Mouse (Mus musculus) layer of hippocampus, adult 18-20 months (tissue): Measurements from ENCODE around the gene Pds5a. TPM values are rescaled to one million over a fixed set of nuclear protein-coding genes. Genes with fewer than 3 reads are reported as not detected.

Experiments
- DNase-seq, 2 experiments: peaks; one replicate each; pipeline ENCODE4 v3.0.0; 2022; ENCODE audit warnings: low spot score in 2 of 2
- total RNA-seq, 2 experiments: library from RNA; stranded (reverse); gene quantifications; 2 replicates each; pipeline ENCODE4 v1.2.3; 2021

Pds5a gene
- total RNA-seq, 2 experiments from 2014 or later, result 79.3 to 80.0 TPM

DNA sequence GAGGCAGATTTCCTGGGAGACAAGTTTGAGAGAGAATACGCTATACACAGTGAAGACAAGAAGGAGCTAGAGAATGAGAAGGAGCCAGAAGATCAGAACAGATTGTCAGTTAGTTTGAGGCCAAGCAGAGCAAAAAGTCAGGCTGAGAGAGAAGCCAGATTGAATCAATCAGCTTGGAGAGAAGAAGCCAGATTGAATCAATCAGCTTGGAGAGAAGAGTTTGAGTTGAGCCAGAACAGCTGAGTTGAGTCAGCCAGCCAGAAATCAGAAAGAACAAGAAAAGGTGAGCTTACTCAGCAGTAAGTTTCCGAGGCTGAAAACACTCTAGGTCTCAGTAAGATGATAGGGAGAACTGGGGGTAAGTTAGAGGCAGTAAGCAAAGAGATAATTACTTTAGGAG, 123.2 kb downstream of the Pds5a start:
- no peak for DNase-seq

DNA sequence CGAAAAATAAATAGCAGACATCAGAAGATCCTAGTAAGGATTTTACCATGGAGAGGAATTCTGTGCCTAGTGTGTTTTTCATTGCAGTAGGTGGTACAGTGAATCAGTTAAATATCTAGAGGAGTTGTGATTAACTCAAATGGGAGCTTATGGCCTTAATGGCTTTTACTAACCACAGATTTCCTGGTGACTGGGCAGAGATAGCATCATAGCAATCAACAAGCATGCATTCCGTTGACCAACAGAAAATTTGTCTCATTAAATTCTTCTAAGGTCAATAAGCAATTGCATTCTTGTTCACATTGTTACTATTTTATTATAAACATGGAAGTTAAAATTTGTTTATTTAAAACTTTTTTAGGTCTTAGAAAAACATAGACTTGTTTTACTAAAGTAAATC, 132.6 kb downstream of the Pds5a start:
- no peak for DNase-seq

DNA sequence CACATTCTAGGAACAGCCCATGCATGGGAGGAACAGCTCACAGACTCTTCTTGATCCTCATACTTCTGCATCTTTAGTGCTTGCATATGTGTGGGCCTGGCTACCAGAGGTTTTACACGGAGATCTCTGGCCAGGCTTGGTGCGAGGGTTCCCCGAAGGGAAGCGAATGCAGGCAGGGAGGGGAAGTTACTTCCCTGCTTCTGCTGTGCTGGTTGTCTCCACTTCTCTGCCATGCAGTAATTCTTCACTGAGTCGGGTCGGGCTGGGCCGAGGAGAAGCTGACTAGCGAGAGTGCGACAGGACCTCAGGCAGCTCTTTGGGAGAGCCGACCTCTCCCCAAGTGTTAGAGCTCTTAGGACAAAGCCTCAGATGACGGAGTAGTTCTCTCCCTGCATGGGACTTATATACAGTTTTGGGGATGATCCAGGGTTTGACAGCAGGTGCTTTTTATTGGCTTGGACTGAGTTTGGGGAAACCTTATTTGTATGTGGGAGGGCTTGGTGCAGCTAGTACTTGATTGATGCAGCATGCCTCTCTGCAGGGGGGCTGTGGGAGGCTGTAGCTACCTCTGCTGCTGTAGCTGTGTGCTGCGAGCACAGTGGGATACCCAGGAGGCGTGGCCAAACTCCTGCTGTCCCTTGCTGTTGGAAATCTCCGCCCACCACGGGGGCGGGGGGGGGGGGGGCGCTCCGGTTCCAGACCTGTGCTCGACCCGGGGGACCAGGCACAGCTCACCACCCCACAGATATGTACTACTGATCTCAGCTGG, 136.8 kb downstream of the Pds5a start:
- peak in 1 of 2 experiments; percentile 30 for DNase-seq

DNA sequence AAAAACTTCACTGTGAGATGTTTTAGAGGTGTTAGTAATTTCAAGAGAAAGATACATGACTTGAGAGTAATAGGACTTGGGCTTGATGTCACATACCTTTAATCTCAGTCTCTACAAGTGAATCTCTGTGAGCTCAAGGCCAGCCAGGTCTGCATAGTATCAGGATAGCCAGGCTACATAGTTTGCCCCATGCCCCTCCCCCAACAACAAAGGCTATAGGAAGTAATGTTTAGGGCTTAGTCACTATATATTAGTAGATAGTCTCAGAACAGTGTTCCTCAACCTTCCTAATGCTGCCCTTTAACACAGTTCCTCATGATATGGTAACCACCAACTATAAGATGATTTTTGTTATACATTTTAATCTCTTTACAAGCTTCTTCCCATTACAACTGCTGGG, 141.0 kb downstream of the Pds5a start:
- no peak for DNase-seq

Other genes with a start within 250 kb of the Pds5a start
- not detected for gene Gm43552, start 205.4 kb downstream of the Pds5a start, total RNA-seq
- gene Smim14, start 161.1 kb downstream of the Pds5a start, total RNA-seq, result 100 to 1,000 TPM; 160 to 166 TPM
- gene Ube2k, start 161.0 kb downstream of the Pds5a start, total RNA-seq, result 100 to 1,000 TPM; 120 to 128 TPM
- 1 to 10 TPM; 8.4 to 9.3 TPM for gene N4bp2, start 65.2 kb upstream of the Pds5a start, total RNA-seq
- gene Rhoh, start 162.9 kb upstream of the Pds5a start, total RNA-seq, result under 1 TPM; 0.63 to 0.89 TPM
- not detected for gene Chrna9, start 236.6 kb upstream of the Pds5a start, total RNA-seq